Mouse (Mus musculus) small intestine, adult 2 months (tissue): ENCODE data around the gene Gm11037. TPM values are rescaled to one million over a fixed set of nuclear protein-coding genes. Genes with fewer than 3 reads are reported as not detected.
A peak's percentile ranks its signal among the peaks of the same experiment; 100 is the strongest.

Experiments
- H3K27ac ChIP-seq: fragments of 200-500 bp; 2 replicates; pipeline ENCODE4 v1.5.1; 2012; ENCODE audit warnings: low read depth, low read length, control low read depth, inconsistent platforms; ENCODE audit not compliant: insufficient read depth
- H3K27me3 ChIP-seq: fragments of 200-500 bp; 2 replicates; pipeline ENCODE4 v1.6.1; 2012; ENCODE audit warnings: mild to moderate bottlenecking, moderate library complexity, low read length, inconsistent platforms; ENCODE audit not compliant: control insufficient read depth, insufficient read depth
- H3K36me3 ChIP-seq: fragments of 200-500 bp; 2 replicates; pipeline ENCODE4 v1.6.1; 2012; ENCODE audit warnings: mild to moderate bottlenecking, low read length, control low read depth, inconsistent platforms; ENCODE audit not compliant: control insufficient read depth, insufficient read depth
- H3K4me1 ChIP-seq: fragments of 200-500 bp; 2 replicates; pipeline ENCODE4 v1.6.1; 2012; ENCODE audit warnings: low read length, inconsistent platforms, mixed read lengths; ENCODE audit not compliant: control insufficient read depth, insufficient read depth, insufficient read length
- H3K4me3 ChIP-seq: fragments of 200-500 bp; 2 replicates; pipeline ENCODE4 v1.5.1; 2012; ENCODE audit warnings: low read depth, mild to moderate bottlenecking, control low read depth, inconsistent platforms, low read length, moderate library complexity
- CTCF ChIP-seq: fragments of 200-500 bp; IDR thresholded peaks from 2 replicates; pipeline ENCODE4 v1.5.1; 2012; ENCODE audit warnings: low read depth, mild to moderate bottlenecking, control low read depth, inconsistent platforms, low read length, moderate library complexity, mixed read lengths; ENCODE audit not compliant: insufficient replicate concordance, insufficient read length; ENCODE audit errors: extremely low read depth
- POLR2A ChIP-seq: fragments of 200-500 bp; IDR thresholded peaks from 2 replicates; pipeline ENCODE4 v1.6.1; 2012; ENCODE audit warnings: low read depth, mild to moderate bottlenecking, control low read depth, inconsistent platforms, low read length, moderate library complexity
- WGBS: fragments of 180-500 bp; shearing (Covaris S2); methylation state at CpG from one replicate; pipeline ENCODE4 v1.1.7; 2018; 5-methylcytosine and 5-hydroxymethylcytosine counted together
- polyA plus RNA-seq: library from polyadenylated mRNA; depleted of rRNA; stranded (reverse); fragments of >200 nt; gene quantifications from 2 replicates; pipeline ENCODE4 v1.2.3, GENCODE M21; 2012

Gm11037 gene
- polyA plus RNA-seq, 1 experiment: not detected

GRCm38 (mm10) chr2:131118968-131119574 is 14.2 kb upstream of the Gm11037 start:
- Histone ChIP-seq H3K36me3 (no peaks in the 10 kb centered on the region), H3K4me1 (no peaks in the 10 kb centered on the region), H3K4me3 (no peak overlapping the region), H3K27me3 (no peaks in the 10 kb centered on the region), H3K27ac (no peak overlapping the region)
- TF ChIP-seq CTCF (no peak), POLR2A (no peak)
- WGBS: 73% methylated on average over 2 of the region's 2 CpGs

DNA sequence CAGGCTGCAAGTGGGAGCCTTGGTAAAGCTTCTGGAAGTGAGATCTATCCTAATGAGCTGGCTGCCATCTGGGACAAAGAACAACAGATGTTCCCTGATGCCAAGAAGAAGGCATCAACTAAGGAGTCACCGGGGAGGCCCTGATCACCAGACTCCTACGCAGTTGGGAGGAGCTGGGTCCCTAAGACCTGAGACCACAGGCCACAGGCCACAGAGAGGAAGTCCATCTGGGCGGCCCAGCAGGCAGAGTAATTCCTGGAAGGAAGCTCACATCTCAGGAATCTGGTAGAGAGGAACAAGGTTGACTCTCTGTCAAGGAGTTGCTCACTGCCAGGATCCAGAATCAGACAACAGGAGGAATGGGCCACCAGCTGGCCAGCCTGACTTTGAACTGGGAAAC is 9.1 kb upstream of the Gm11037 start:
- 72% methylated on average over 3 of the region's 3 CpGs for WGBS
- Histone ChIP-seq H3K4me1 (peaks cover 6% of the 10 kb centered on the region), H3K4me3 (no peak overlapping the region), H3K27me3 (no peaks in the 10 kb centered on the region), H3K27ac (no peak overlapping the region), H3K36me3 (no peaks in the 10 kb centered on the region)
- TF ChIP-seq POLR2A (no peak), CTCF (no peak)

DNA sequence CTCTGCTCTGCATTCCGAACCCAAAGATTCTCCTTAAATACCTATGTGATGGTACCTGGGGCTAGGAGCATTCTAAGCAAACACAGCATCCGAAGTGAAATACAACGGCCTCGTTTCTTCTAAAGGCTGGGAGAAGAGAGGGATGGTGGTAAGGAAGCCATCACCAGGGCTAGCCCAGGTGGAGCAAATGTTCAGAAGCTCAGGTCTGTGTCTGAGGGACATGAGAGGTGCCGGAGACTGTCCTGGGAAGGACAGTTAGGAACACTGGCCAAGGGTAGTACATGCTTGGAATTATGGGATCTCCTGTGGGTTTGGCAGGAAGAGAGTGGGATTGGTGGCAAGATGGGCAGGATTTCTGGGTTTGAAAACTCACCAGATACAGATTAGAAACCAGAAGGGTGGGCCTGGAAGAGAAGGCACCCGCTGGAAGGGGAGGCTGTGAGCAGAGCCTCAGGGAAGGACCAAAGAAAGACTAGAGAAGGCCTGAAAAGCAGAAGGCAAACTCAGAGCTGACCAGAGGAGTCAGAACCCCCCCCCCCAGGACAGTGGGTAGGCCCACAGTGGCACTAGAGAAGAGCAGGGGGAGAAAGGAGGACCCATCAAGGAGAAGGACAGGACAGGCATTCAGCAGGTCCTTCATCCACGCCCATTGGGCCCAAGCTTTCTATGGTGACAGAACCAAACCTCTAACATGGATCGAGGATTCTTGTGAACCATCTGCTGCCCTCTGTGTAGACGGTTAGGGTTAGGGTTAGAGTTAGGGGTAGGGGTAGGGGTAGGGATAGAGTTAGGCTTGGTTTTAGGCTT is 7.9 kb upstream of the Gm11037 start:
- no peak overlapping the region for H3K27ac ChIP-seq
- TF ChIP-seq CTCF (no peak), POLR2A (no peak)
- 93% methylated on average over 9 of the region's 9 CpGs for WGBS
- no peaks in the 10 kb centered on the region for H3K27me3 ChIP-seq
- H3K4me3 ChIP-seq: no peak overlapping the region
- peaks cover 10% of the 10 kb centered on the region for H3K4me1 ChIP-seq
- H3K36me3 ChIP-seq: no peaks in the 10 kb centered on the region

DNA sequence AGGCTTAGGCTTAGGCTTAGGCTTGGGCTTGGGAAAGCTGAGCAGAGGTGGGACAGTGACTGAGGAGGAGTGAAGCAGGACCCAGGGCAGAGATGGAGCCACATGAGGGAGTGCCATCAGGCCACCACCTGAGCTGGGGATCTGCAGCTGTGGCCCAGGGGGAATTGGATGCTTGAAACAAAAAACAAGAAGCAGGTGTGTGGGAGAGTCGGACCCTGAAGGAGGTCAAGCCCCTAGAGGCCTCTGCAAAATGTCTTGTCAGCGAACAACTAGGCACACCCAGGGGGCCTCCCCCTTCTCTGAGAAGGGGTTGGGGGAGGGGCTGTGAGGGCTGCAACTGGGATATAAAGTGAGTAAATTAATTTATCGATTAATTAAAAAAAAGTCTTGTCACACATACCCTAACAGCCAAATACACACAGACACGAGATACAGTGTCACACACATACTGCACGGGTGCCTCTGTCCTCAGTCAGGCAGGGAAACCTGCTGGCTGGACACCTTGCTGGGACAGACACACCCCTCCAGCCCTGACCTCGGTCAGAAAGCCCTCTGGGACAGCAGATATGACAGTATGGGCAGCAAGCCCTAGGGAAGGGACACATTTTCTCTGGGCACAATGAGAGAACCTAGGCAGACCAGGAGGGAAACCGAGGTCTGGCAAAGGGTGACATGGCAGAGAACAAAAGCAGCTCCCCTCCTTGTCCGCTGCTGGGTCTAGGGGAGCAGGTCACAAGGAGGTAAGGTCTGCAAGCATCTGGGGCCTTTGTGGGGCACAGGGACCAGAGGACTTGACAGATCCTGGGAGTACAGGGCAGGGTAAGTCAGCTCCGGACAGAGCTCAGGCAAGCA is 7.1 kb upstream of the Gm11037 start:
- WGBS: 80% methylated on average over 9 of the region's 9 CpGs
- Histone ChIP-seq H3K4me1 (peaks cover 10% of the 10 kb centered on the region), H3K27ac (no peak overlapping the region), H3K36me3 (no peaks in the 10 kb centered on the region), H3K4me3 (no peak overlapping the region), H3K27me3 (no peaks in the 10 kb centered on the region)
- TF ChIP-seq POLR2A: no peak
- TF ChIP-seq CTCF: no peak

GRCm38 (mm10) chr2:131127161-131127730 is 6.1 kb upstream of the Gm11037 start, which contains the start of gene Hspa12b:
Hspa12b (plus strand) TSS chr2:131127280.
- TF ChIP-seq POLR2A (no peak), CTCF (no peak)
- Histone ChIP-seq H3K4me3 (peak within 1 kb of the TSS; percentile 59), H3K4me1 (peaks cover 10% of the 10 kb centered on the region), H3K36me3 (no peaks in the 10 kb centered on the region), H3K27ac (no peak within 1 kb of the TSS), H3K27me3 (no peaks in the 10 kb centered on the region)
- 9% methylated on average over 28 of the region's 28 CpGs for WGBS

- Histone ChIP-seq H3K27ac (no peak overlapping the region), H3K4me3 (peak overlapping the region; percentile 10; the same call in 1 of the 2 replicates), H3K36me3 (no peaks in the 10 kb centered on the region), H3K4me1 (peaks cover 10% of the 10 kb centered on the region), H3K27me3 (no peaks in the 10 kb centered on the region)
- TF ChIP-seq CTCF (no peak), POLR2A (no peak)
- 80% methylated on average over 5 of the region's 5 CpGs for WGBS
These were observed 5.1 kb upstream of the Gm11037 start for GRCm38 (mm10) chr2:131128211-131128610.
